Mouse (Mus musculus) kidney, postnatal 25 days (tissue): ENCODE data around the gene Ssbp3.
A peak's percentile ranks its signal among the peaks of the same experiment; 100 is the strongest.

Source experiments
- DNase-seq, 2 experiments: peaks; one replicate each; pipeline ENCODE4 v3.0.0; 2021; ENCODE audit warnings: mixed read lengths in 2 of 2

Gene Ssbp3

DNA sequence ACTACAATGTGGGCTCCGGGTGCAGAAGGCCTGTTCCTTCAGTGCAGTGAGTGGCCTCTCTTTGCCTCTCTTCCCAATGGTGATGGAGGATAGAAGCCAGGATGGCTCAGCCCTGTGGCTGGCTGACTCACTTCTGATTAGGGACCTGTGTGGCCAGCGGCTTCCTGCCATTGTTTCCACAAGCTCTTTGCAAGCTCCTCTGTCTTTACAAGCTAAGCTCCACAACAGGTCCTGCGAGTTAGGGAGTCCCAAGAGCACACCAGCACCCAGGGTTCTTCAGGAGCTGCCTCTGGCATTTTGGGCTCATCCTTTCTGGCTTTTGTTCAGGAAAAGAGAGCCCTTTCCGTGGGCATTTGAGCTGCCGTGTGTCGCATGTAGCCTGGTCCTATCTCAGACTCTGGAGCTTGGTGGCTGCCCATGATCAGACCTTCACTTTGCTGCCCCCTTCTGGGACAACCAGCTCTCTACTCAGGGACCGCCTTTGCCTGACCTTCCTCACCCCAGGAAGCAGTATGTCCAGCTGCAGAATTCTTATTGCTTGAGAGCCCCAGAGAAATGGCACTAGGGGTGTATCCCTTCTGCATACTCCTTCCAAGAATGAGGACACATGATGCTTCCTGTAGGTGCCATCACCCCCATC lies 77.3 kb downstream of the Ssbp3 start:
- peak; percentile 88 to 92 for DNase-seq

DNA sequence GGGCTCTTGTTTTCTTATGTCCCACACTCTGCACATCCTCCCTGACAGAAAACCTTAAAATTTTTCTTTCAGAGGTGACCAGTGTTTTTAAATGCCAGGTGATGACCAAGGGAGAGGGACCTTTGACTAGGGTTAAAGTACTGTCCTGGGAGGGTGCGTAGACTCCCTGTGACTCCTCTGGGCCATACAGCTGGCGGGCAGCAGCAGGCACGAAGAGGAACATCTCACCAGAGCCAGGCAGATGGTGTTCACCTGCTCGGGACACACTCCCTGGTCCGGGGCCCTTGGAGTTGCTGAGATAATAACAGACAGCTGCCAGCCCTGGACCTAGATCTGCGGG lies 78.4 kb downstream of the Ssbp3 start:
- DNase-seq = peak; percentile 39 to 79

DNA sequence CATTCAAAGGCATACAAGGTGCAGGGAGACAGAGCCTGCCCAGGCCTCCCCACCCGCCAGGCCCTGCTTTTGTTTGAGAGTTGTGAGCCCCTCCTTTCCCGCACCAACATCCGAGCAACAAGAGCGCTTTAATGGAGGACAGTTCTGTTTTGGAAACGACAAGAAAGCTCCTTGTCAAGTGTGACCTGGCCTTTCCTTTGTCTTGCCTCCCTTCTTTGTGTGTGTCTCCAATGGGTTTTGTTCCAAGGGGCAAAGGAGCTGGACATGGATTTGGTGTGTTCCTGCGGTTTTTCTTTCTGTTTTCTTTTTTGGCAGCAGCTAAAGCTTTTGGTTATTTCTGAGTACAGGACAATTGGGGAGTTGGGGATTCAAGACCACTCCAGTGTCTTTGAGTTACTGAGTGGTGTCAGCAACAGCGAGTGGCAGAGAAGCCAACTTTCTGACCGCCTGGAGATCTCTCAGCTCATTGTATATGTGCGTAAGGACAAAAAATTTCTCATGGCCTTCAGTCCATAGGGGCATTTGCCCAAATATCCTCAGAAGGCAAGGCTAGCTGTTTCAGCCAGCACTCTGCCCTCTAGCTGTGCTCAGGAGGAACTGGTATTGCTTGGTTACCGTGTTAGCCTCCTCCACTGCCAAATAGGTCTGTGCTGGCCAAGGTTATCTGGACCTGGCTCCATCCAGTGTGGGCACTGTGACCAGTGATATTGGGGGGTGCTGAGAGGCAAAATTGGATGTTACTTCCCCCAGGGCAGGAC lies 78.9 kb downstream of the Ssbp3 start:
- peak in 1 of 2 experiments; percentile 55 for DNase-seq

DNA sequence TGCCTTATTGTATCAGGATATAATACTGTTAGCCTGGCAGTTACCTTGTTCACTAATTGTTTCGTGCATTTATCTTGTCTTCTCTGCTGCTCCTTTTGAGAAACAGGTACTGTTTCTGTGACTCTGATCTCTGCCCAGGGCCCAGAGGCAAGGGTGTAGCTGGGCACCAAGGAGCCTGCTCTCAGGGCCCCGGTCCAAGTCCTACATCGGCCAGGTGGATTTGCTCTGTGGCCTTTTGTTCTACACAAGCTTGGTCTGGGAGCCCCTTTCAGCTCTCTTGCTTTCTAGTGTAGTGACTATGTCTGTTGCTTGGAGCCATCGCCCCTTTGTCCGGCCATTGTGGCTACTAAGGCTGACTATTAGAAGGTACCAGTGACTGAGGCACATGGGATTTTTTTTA lies 82.6 kb downstream of the Ssbp3 start:
- no peak for DNase-seq

DNA sequence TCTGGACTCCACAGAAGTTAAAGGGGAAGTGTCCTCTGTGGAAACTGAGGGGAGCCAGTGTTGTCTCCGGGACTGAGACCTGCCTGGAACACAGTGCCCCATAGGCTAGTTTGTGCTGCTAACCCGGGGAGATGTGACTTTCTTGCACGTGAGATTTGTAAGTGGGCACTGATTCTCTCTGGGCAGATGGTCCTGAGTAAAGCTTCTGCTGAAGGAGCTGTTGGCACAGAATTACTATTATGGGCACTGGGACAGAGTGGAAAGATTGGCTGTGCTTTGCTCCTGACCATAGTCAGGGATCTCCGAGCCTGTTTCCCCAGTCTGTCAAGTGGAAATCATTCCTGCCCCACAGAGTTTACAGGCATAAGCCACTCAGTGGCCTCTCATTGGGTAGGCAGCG lies 83.8 kb downstream of the Ssbp3 start:
- DNase-seq = no peak

DNA sequence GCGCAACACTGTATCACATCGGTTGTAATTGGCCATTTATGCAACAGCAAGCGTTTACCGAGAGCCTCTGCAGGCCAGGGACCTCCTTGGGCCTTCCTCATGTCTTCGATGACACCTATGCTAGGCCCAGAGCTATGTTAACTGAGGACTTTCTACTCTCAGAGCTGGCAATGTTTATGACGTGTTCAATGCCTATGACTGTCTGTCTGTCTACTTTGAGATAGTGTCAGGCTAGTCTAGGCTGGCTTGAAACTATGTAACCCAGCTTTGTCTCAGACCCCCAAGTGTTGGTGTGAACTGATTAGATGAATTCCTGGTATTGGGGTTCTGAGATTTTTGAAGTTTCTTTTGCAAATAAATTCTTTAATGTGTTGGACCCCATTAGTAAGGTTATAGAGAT lies 84.6 kb downstream of the Ssbp3 start:
- DNase-seq = no peak

DNA sequence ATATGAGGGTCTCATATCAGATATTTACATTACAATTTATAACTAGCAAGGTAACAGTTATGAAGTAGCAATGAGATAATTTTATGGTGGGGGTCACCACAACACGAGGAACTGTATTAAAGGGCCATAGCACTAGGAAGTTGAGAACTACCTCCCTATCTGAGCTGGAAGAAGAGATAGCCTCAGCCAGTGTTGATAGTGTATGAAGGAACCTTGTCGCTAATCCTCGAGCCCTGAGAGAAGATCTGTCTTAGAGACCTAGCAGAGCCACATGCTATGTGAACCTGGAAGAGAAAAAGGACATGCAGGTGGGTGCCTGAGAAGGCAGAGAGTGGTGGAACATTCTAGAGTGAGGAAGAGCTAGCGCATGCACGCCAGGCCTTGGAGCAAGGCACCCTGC lies 85.0 kb downstream of the Ssbp3 start:
- no peak for DNase-seq

DNA sequence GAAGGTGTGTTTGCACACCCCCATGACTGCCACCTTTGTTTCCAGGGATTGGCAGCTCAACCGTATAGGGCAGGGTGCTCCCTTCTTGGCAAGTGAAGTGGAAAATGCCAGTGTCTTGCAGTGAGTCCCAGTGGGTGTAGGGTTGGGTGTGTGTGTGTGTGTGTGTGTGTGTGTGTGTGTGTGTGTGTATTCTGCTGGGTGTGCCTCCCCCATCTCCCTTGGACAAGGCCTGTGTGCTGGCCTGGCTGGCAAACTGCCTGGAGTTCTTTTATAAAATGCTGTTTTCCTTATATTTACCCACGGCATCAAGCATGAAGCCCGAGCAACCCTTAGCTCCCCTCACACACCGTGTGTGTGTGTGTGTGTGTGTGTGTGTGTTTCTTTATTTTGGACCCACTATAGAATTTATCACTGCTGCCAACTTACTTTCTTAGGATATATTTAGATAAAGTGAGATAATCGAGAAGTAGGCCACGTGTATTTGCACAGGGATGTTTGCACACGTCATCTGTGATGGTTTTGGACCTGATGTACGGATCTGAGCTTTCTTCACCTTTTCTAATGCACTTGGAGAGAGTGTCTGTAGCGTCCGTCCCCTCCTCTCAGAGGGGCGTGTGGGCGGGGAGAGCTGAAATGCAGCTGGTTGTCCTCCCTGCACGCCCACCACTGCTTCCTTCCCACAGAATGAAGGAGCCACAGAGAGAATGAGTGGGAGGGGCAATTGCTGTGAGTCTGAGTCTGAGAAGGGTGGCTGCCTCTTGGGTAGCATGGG lies 86.0 kb downstream of the Ssbp3 start:
- peak in 1 of 2 experiments; percentile 68 for DNase-seq

DNA sequence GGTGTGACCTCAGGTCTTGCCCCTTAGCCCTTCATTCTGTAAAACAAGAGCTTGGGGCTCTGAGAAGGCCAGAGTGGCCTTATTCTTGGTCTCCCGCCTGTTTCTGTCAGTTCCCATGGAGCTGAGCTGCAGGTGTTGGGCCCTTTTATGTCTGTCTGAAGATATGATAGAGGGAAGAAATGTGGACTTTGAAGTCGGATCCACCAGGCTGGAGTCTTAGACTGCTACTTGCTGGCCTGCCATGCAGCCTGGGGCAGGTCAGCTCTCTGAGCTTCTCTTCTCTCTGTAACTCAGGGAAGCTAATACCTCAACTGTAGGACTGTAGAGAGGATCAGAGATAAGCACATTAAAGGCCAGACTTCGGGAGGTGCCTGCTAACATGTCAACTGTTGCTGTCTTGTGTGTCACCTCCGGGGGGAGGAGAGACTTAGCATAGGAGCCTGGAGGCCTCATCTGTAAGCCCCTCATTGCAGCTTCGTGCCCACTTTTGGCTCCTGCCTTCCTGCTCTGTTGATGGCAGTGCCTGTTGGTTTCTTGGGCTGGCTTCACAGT lies 90.8 kb downstream of the Ssbp3 start:
- peak in 1 of 2 experiments; percentile 65 for DNase-seq

DNA sequence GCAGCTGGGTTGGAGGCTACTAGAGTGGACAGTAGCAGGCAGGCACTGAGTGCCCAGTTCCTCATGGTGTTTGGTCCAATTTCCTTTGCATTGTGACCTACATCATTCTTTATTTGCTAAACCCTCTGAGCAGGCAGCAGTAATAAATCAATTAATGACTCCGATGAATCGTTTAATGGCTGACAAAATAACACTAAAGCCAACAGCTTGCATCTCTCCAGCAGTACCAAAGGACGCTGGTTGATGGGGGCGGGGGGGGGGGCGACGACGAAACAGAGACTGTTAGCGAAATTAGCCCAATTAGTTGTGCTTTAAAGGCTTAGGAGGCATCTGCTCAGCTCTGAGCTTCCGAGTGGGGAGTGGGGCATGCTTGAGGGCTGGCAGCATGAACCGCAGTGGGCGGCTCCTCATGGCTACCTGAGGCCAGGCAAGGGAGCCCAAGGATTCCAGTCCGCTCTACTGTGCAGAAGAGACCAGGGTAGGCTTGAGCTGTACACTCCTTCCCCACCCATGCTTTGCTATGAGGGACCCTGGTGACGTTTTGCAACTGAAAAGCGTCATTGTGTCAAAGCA lies 91.5 kb downstream of the Ssbp3 start:
- DNase-seq = no peak

DNA sequence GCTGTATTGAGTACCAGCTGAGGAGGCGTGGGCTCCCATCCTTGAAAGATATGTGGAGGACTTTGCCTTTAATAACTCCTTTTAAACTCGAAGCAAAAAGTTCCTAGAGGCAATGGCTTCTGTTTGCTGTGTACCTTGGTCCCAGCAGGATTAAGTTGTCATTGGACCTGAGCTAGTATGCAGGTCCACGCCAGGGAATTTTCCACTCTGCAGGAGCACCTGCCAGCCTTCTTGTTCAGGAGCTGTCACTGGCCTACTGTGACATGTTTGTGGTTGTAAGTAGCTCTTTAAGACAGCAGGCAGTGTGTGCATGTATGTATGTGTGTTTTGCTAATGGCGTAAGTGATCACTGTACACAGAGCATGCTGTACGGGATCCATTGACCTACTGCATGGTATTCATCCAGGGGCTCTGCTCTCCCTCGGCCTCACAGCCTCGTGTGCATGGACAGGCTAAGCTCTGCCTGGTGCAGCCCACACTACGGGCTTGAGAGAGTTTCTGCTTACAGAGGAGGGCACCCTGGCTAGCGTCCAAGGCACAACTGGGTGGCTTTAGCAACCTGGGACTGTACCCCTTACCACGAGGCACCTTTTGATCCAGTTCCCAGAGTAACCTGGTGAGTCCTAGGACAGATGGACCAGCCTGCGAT lies 92.1 kb downstream of the Ssbp3 start:
- peak; percentile 54 to 77 for DNase-seq

DNA sequence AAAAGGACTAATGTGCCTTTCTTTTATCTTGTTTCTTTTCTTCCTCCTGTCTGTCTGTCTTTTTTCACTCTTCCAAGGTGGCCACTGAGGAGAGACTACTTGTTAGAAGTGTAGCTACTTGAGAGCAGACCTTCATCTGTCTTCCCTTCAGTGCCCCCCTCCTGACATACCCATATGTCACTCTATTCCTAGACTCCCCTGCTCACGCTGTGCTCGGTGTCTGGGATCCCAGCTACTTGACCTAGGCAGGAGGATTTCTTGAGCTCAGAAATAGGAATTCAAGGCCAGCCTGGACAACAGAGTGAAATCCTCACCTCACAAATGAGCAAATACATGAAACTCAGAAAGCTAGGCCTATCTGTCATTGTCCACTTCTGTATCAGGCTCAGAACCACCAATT lies 92.7 kb downstream of the Ssbp3 start:
- no peak for DNase-seq

DNA sequence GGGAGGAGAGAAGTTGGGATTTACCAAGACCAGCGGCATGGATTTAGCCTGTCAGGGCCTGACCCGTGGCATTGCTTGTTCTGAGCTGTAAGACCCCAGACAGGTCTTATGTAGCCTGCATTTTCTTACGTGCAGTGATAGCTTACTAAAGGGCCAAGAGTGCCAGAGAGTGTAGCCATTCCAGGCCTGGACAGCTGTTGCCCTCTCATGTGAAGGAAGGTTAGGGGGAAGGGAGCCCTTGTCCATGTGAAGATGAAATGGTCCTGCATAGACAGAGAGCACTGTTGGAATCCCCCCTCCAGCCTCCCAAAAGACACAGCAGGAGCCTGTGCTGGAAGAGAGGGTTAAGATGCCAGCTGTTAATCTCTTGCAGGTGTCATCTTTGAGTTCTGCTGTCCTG lies 93.3 kb downstream of the Ssbp3 start:
- DNase-seq = no peak

DNA sequence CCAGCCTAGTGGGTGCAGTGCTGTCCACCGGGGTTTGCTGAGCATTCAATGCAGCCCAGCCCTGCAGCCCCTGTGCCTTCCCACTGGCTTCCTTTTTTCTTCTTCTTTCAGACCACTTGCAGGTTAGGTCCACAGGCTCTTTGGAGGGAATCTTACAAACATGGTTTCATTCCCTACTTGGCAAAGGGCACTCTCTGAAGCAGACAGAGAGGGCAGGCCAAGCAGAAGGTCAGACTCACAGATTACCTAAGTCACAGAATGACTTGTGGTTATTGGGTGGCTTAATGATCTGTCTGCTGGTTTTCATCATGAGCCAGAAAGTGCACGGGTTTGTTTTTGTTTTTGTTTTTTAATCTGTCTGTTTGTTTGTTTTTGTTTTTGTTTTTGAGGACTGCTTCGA lies 93.8 kb downstream of the Ssbp3 start:
- peak in 1 of 2 experiments; percentile 38 for DNase-seq

DNA sequence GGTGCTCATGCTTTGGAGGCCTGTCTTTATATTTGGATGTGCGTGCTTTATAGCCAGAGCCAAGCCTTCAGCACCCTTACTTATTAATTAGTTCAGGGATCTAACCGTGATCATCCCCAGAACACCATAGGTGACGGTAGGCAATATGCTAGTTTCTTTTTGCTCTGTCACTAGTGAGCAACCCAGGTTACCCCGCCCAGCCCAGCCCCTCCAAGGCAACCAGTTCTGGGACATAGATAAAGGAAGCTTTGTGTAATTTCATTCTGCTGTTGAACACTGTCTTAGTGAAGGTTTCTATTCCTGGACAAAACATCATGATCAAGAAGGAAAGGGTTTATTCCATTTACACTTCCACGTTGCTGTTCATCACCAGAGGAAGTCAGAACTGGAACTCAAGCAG lies 94.7 kb downstream of the Ssbp3 start:
- DNase-seq = no peak

DNA sequence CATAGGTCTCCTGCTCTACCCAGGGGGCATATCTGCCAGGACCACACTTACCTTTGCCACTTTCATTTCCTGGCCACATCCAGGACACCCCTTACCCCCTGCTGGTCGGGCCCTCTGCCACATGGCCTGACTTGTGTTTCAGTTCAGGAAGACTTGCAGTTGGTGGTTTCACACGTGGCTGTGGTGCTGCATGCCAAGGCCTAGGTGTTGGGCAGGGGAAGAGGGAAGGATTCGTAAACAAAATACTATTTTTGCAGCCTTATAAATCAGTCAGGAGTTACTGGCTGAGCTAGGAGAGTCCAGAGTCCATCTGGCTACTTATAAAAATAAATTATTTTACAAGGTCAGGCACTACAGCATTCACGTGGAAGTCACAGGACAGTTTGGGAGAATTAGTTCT lies 95.7 kb downstream of the Ssbp3 start:
- DNase-seq = peak; percentile 82 to 93

DNA sequence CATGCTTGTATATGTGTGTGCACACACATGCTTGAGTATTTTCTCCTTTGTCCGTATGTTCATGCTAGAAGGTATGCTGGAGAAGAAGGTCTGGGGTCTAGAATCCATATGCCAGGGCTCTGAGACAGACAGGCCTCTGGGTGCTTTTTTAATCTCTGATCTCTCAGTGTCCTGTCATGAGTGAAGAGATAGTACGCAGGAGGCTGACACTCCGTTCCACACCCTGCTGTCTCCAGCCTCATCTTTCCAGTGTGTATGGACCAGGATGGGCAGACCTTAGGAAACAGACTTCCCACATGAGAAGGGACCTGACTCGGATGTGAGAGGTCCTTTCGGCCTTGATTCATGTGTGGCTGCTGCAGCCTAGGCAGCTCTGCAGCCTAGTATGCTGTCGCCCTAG lies 96.3 kb downstream of the Ssbp3 start:
- DNase-seq = peak in 1 of 2 experiments; percentile 28

DNA sequence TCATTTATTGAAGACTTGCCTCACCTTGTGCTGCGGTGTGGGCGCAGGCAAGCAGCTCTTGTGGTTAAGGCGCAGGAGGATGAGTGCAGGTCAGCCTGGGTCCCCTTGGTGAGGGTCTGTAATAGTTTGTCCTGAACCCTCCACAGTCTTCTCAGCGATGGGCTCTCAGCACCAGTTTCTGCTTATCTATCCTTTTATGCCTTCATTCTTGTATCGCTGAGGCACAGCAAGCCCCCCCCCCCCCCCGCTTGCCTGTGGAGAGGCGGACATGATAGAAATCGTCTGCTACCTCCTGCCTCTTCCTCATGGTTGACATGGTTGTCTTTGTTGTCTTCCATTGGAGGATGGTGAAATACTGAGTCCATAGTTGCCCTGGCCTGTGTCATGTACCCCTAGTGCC lies 96.9 kb downstream of the Ssbp3 start:
- DNase-seq = peak in 1 of 2 experiments; percentile 25

DNA sequence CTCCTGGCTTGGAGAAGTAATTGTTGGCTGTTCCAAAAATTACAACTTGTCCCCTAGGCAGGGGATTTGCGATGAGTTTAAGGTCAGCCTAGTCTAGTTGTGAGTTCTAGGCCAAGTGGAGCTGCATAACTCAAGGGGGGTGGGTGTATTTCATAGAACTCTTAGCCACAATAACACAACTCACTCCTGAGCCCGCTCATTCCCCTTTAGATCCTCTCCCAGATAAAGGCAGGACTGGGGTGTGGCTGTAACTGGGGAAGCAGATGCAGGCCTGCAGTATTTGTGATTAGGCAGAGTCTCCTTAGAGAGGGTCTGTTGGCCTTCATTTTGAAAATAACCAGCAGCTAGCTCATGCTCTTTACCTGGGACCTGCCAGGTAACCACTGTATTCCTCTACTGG lies 97.7 kb downstream of the Ssbp3 start:
- DNase-seq = no peak

DNA sequence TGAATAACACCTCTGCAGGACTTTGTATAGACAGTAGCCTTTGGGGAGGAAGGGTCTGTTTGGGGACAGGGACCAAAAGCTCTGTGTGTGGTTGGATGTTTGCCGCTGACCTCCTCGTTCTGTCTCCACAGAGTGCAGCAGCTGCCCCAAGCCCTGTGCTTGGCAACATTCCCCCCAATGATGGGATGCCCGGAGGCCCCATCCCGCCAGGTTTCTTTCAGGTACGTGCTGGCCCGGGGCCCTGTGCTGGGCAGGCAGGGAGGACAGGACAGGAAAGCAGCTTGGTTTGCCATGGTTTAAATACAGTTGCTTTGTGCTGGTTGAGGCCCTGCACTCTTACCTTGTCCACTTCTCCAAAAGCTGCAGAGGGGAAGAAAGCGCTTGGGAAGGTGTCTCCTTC lies 99.0 kb downstream of the Ssbp3 start:
- peak in 1 of 2 experiments; percentile 29 for DNase-seq

DNA sequence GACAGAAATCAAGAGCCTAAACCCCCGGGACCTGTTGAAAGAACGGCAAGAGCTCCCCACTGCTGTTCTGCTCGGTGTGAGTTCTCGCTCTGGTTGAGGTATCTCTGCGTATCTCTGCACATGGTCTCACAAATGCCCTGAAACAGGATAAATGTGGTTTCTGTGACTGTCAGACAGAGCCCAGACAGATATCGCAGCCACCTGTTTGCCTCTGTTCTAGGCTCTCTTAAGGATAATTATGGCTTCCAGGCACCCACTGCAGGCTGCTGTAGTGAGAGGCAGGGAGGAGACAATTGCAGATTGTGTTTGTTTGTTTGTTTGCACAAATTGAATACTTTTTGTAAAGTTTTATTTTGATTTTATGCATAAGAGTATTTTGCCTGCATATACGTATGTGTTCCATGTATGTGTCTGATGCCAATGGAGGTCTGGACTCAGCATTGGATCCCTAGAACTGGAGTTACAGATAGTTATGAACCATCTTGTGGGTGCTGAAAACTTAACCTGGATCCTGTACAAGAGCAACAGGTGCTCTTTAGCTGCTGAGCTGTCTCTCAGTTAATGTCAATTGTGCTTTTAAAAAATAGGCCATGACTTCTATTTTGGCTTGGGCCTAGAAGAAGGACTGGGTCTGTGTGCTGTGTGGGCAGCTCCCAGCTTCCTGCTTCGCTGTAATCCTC lies 101.0 kb downstream of the Ssbp3 start:
- no peak for DNase-seq

DNA sequence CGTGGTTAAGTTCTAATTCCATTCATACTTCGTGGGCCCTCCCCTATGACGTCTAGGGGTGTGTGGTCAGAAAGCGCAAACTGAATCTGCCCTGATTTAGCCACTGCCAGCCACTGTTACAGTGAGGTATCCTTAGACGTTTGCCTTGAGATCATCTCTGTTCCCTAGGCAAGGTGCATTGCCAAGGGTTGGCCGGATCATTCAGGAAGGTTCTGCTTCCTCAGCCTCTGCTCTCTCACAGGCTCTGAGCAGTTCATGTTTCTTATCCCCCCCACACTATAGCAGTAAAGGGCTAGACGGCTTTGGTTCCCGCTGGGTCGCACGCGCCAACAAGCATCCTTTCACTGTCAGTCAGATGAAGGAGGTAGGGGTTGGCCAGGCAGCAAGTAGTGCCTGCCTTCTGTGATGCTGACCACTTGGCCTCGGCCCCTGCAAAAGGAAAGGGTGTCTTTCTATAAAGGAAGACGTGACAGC lies 101.5 kb downstream of the Ssbp3 start:
- no peak for DNase-seq
